Mouse (Mus musculus): ENCODE measurements at regions not wholly inside any gene's neighbourhood (a gene's known extent, or its start where the extent isn't known, plus 50 kb on each side); places are given as distances from the start of the nearest gene placed in this dataset.

DNA sequence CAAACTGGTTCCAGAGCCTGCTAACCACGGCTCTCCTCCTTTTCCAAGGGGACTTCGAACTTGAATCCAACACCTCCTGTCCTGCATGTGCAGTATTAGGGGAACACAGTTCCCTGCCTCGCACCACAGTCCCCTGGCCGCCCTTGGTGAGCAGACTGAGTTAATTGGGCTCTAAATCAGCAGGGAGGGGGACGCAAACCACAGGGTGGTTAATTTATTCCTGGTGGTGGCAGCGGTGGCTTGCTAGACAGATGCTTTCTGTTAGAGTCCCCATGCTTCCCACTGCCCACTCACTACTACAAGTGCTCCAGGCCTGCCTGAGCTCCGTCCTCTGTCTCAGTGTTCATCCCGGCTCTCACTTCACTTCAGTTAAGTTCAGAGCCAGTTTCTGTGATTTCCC lies 198.0 kb upstream of the Prok2 start:
- TF ChIP-seq NRF1 (IDR thresholded peaks at IDR 0.05; ENCODE audit: insufficient read depth, low read depth, low read length, poor library complexity, severe bottlenecking) (no peak), USF2 (IDR thresholded peaks at IDR 0.05; ENCODE audit: borderline replicate concordance in 1 of 2, insufficient read depth in 1 of 2, low read depth in 1 of 2, low read length in 2 of 2) (no peak), ZC3H11A (IDR thresholded peaks at IDR 0.05; ENCODE audit: low read depth, low read length) (no peak), GATA1 (IDR thresholded peaks at IDR 0.05; ENCODE audit: low read depth, low read length) (no peak), USF1 (IDR thresholded peaks at IDR 0.05; ENCODE audit: low read depth, low read length) (no peak), POLR2A (IDR thresholded peaks at IDR 0.05; ENCODE audit: control insufficient read depth in 1 of 2, insufficient read depth in 1 of 2, low read depth in 1 of 2, low read length in 2 of 2, poor library complexity in 1 of 2) (no peak), SIN3A (IDR thresholded peaks at IDR 0.05; ENCODE audit: low read length) (no peak), UBTF (IDR thresholded peaks at IDR 0.05; ENCODE audit: borderline replicate concordance, insufficient read depth, low read depth, low read length) (no peak), RCOR1 (IDR thresholded peaks at IDR 0.05; ENCODE audit: low read depth, low read length) (no peak), CTCF (IDR thresholded peaks at IDR 0.05 in 2 of 3, conservative IDR thresholded peaks at IDR 0.05 in 1 of 3; ENCODE audit: control insufficient read depth in 1 of 3, insufficient read depth in 1 of 3, low read depth in 2 of 3, low read length in 3 of 3, poor library complexity in 1 of 3, severe bottlenecking in 1 of 3) (no peak), MAFK (IDR thresholded peaks at IDR 0.05; ENCODE audit: borderline replicate concordance, low read depth, low read length) (no peak), ZKSCAN1 (IDR thresholded peaks at IDR 0.05; ENCODE audit: low read depth, low read length) (no peak), TAL1 (IDR thresholded peaks at IDR 0.05; ENCODE audit: low read length) (no peak)

All from MEL (cell line).